Mouse (Mus musculus) mouse embryonic stem cell (cell line): ENCODE data around the gene E330017A01Rik.

Source experiments
- in situ Hi-C, 2 experiments: fragments of 300-500 bp; cut with MboI; formaldehyde crosslinking; loops; 1 replicate in 1 of 2; 3 replicates in 1 of 2; pipeline ENCODE4 v1.14.3; 2019 to 2020; ENCODE audit warnings: low sequenced_read_pairs in 2 of 2, low pct_unique_long_range_greater_than_20kb in 1 of 2, mixed read lengths in 1 of 2; ENCODE audit not compliant: unreplicated experiment in 1 of 2

Gene E330017A01Rik

DNA sequence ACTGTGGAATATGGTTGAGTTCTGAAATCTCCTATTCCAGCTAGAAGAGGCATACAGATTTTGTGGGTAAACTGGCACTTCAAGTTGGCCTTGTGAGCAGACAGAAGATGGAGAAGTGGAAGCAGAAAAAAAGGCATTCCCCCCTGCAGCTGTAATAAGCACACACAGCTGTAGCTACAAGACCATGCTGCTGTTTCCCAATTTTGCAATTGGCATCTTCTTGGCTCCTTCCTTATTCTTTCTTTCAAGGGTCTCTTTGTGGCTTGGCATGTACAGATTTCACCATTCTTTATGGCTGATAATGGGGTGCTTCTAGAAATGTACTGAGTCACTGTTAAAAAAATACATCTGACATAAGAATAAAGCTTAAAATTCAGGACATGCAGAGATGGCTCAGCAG, 21.2 kb downstream of the E330017A01Rik start:
- in situ Hi-C loops = no loop called here

DNA sequence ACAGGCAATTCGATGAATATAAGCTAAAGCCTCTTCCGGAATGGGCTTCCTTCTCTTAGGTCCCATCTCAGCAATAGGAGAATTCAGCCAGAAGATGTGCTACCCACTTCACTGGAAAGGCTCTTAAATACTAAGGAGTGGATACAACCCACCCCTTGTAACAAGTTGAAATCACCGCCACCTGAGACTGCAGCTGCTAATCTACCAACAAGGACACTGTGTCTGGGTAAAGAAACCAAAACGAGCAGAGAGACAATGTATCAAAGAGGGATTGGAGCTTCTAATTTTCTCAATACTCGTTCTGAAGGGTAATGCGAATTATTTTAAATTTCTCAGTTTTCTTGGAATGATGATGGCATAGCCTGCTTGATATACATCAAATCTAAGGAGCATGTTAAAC, 21.7 kb downstream of the E330017A01Rik start, which contains the start of gene Gm813:
TSS of gene Gm813 (minus strand) at position 101 of the 400 bp plus-strand sequence.
- in situ Hi-C loops = no loop called here

DNA sequence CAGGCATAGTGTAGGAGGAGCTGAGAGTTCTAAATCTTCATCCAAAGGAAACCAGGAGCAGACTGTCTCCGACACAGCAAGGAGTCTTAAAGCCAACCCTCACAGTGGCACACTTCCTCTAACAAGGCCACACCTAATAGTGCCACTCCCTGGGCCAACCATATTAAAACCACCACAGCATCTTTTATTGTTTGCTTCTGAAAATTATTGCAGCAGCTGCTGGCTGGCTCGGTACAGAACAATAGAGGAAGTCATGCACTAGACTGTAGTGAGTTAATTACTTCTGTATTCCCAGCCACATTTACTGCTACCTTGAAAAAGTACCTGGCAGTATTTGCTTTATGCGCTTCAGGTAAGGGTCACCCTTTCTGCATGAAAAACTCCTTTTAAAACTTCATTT, 25.6 kb downstream of the E330017A01Rik start:
- in situ Hi-C loops = no loop called here

GRCm38 (mm10) chr16:58607101-58607500, 31.4 kb downstream of the E330017A01Rik start:
- in situ Hi-C loops = no loop called here

- in situ Hi-C loops = no loop called here
These were observed 33.9 kb downstream of the E330017A01Rik start for GRCm38 (mm10) chr16:58604680-58605079.

DNA sequence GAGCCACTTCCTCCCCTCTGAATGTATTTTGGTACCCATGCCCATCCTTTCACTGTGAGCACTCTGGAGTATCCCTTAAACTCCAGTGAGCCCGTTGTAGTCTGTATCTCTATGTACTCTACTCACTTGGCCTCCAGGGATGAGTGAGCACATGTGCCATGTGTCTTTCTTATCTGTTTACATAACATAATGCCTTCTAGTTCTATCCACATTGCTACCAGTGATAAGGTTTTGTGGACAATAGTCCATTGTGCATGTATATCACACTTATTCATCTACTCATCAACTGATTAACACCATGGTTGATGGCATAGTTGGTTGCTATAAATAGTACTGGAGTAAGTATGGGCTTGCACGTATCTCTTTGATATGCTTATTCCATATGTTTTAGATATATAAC, 34.7 kb downstream of the E330017A01Rik start:
- in situ Hi-C loops = no loop called here

DNA sequence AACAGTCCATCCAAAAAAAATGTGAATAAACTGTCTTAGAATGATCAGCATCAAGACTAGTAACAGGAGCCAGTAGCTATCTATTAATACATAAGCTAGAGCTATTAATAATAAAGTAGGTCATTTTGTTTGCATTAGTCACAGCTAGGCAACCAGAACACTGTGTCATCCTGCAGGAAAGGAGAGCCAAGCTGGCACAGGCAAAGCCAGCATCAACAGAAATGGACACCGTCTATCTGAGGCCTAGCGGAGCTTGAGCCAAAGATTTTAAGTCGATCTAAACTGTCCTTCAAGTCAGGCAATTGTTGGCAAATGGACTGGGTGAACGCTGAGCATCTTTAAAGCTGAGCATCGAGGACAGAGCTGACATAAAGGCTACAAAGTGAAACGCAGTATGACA, 37.7 kb downstream of the E330017A01Rik start:
- in situ Hi-C loops = no loop called here

- in situ Hi-C loops = no loop called here
These were observed 47.2 kb downstream of the E330017A01Rik start for GRCm38 (mm10) chr16:58591299-58591698.

GRCm38 (mm10) chr16:58589444-58589843, 49.1 kb downstream of the E330017A01Rik start:
- in situ Hi-C loops = no loop called here
